Mouse (Mus musculus): ENCODE data around the gene Fndc10. TPM values are rescaled to one million over a fixed set of nuclear protein-coding genes. Genes with fewer than 3 reads are reported as not detected.

Fndc10 gene
- polyA plus RNA-seq, 1 experiment from 2014 or later, result 2.4 TPM

GRCm38 (mm10) chr4:155727993-155728392 is 33.9 kb downstream of the Fndc10 start:
- 86% methylated on average over 2 of the region's 2 CpGs for WGBS
- Histone ChIP-seq H3K36me3 (ENCODE audit: control insufficient read depth, insufficient read depth, low read length) (peaks cover 45% of the 10 kb centered on the region), H3K4me1 (ENCODE audit: control insufficient read depth in 2 of 2, insufficient read depth in 2 of 2, low read length in 2 of 2) (no peaks in the 10 kb centered on the region), H3K4me3 (ENCODE audit: control insufficient read depth in 1 of 2, insufficient read depth in 1 of 2, low read depth in 1 of 2, low read length in 2 of 2) (no peak overlapping the region), H3K27ac (replicated peaks in 1 of 2; ENCODE audit: control insufficient read depth in 1 of 2, insufficient read depth in 1 of 2, low read depth in 2 of 2, low read length in 2 of 2) (no peak overlapping the region), H3K9ac (ENCODE audit: low read length) (no peak overlapping the region), H3K9me3 (ENCODE audit: control insufficient read depth, low read length) (no peaks in the 10 kb centered on the region), H3K27me3 (ENCODE audit: control insufficient read depth, insufficient read depth, low read length) (no peaks in the 10 kb centered on the region), H3K4me2 (ENCODE audit: low read length) (no peak overlapping the region)
- ATAC-seq (ENCODE audit: insufficient number of reproducible peaks, insufficient read depth, low FRiP score, low read depth), result no peak

GRCm38 (mm10) chr4:155733267-155733666 is 39.1 kb downstream of the Fndc10 start:
- Histone ChIP-seq H3K4me1 (ENCODE audit: control insufficient read depth in 2 of 2, insufficient read depth in 2 of 2, low read length in 2 of 2) (peaks cover 4 to 7% of the 10 kb centered on the region in 2 experiments; a peak in 3 of 4 replicates), H3K4me2 (ENCODE audit: low read length) (no peak overlapping the region), H3K27ac (replicated peaks in 1 of 2; ENCODE audit: control insufficient read depth in 1 of 2, insufficient read depth in 1 of 2, low read depth in 2 of 2, low read length in 2 of 2) (no peak overlapping the region), H3K9me3 (ENCODE audit: control insufficient read depth, low read length) (no peaks in the 10 kb centered on the region), H3K27me3 (ENCODE audit: control insufficient read depth, insufficient read depth, low read length) (no peaks in the 10 kb centered on the region), H3K4me3 (ENCODE audit: control insufficient read depth in 1 of 2, insufficient read depth in 1 of 2, low read depth in 1 of 2, low read length in 2 of 2) (no peak overlapping the region), H3K36me3 (ENCODE audit: control insufficient read depth, insufficient read depth, low read length) (peaks cover 37% of the 10 kb centered on the region), H3K9ac (ENCODE audit: low read length) (no peak overlapping the region)
- WGBS, result 88% methylated on average over 10 of the region's 10 CpGs
- no peak for ATAC-seq (ENCODE audit: insufficient number of reproducible peaks, insufficient read depth, low FRiP score, low read depth)

DNA sequence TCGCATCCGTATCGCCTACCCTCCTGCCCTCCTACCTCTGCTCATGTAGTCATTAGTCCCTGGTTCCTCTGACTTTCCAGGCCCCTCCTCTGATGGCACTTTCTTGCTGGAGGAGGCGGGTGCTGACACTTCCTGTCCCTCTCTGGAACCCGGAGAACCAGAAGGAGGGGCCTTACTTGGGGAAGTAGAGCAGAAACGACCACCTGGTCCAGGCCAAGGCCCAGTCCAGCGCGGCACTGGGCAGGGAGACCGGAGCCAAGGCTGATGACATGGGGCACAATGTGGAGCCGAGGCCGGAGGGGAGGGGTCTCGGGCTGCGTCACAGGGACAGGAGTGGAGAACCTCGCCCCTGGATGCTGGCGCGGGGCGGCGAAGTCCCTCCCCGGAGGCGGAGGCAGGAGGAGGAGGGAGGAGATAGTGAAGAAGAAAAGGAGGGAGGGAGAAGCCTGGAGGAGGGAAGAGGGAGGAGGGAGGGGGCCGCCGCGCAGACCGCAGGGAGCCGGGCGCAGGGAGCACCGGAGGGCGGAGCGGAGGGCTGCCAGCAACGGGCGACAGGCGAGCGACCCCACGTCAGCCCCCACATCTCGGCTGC is 40.3 kb downstream of the Fndc10 start, which contains the start of gene Tmem240:
Gene Tmem240, plus strand, starts transcription at position 451 of the 592 bp plus-strand sequence.
- H3K27me3 ChIP-seq (ENCODE audit: control insufficient read depth, insufficient read depth, low read length), result no peaks in the 10 kb centered on the region
- ATAC-seq (ENCODE audit: insufficient number of reproducible peaks, insufficient read depth, low FRiP score, low read depth), result peak; percentile 91

GRCm38 (mm10) chr4:155734951-155735702 is 41.0 kb downstream of the Fndc10 start:
- peak overlapping the region; percentile 85 for H3K9ac ChIP-seq (ENCODE audit: low read length)
- no peaks in the 10 kb centered on the region for H3K9me3 ChIP-seq (ENCODE audit: control insufficient read depth, low read length)
- H3K27ac ChIP-seq (replicated peaks in 1 of 2; ENCODE audit: control insufficient read depth in 1 of 2, insufficient read depth in 1 of 2, low read depth in 2 of 2, low read length in 2 of 2), result peak overlapping the region; percentile 20 to 76; a peak in 2 of 4 replicates
- peak; percentile 70 for ATAC-seq (ENCODE audit: insufficient number of reproducible peaks, insufficient read depth, low FRiP score, low read depth)
- H3K4me2 ChIP-seq (ENCODE audit: low read length), result peak overlapping the region; percentile 93
- peak overlapping the region; percentile 70 to 83 for H3K4me3 ChIP-seq (ENCODE audit: control insufficient read depth in 1 of 2, insufficient read depth in 1 of 2, low read depth in 1 of 2, low read length in 2 of 2)
- peaks cover 4 to 7% of the 10 kb centered on the region in 2 experiments; a peak in 3 of 4 replicates for H3K4me1 ChIP-seq (ENCODE audit: control insufficient read depth in 2 of 2, insufficient read depth in 2 of 2, low read length in 2 of 2)
- peaks cover 37% of the 10 kb centered on the region for H3K36me3 ChIP-seq (ENCODE audit: control insufficient read depth, insufficient read depth, low read length)
- under 1% methylated on average over 70 of the region's 79 CpGs for WGBS
- no peaks in the 10 kb centered on the region for H3K27me3 ChIP-seq (ENCODE audit: control insufficient read depth, insufficient read depth, low read length)

More for the DNA sequence above, 40.3 kb downstream of the Fndc10 start, which contains the start of gene Tmem240:
- Histone ChIP-seq H3K36me3 (ENCODE audit: control insufficient read depth, insufficient read depth, low read length) (peaks cover 30% of the 10 kb centered on the region), H3K27ac (replicated peaks in 1 of 2; ENCODE audit: control insufficient read depth in 1 of 2, insufficient read depth in 1 of 2, low read depth in 2 of 2, low read length in 2 of 2) (peak within 1 kb of the TSS; percentile 66 to 76), H3K4me2 (ENCODE audit: low read length) (peak within 1 kb of the TSS; percentile 93), H3K4me1 (ENCODE audit: control insufficient read depth in 2 of 2, insufficient read depth in 2 of 2, low read length in 2 of 2) (peaks cover 4 to 7% of the 10 kb centered on the region in 2 experiments; a peak in 3 of 4 replicates), H3K9ac (ENCODE audit: low read length) (peak within 1 kb of the TSS; percentile 85), H3K4me3 (ENCODE audit: control insufficient read depth in 1 of 2, insufficient read depth in 1 of 2, low read depth in 1 of 2, low read length in 2 of 2) (peak within 1 kb of the TSS; percentile 70 to 83), H3K9me3 (ENCODE audit: control insufficient read depth, low read length) (no peaks in the 10 kb centered on the region)
- WGBS, result under 1% methylated on average over 20 of the region's 35 CpGs

GRCm38 (mm10) chr4:155735788-155736187 is 41.6 kb downstream of the Fndc10 start:
- Histone ChIP-seq H3K27me3 (ENCODE audit: control insufficient read depth, insufficient read depth, low read length) (no peaks in the 10 kb centered on the region), H3K4me1 (ENCODE audit: control insufficient read depth in 2 of 2, insufficient read depth in 2 of 2, low read length in 2 of 2) (peaks cover 4 to 7% of the 10 kb centered on the region in 2 experiments; a peak in 3 of 4 replicates), H3K4me3 (ENCODE audit: control insufficient read depth in 1 of 2, insufficient read depth in 1 of 2, low read depth in 1 of 2, low read length in 2 of 2) (peak overlapping the region; percentile 70 to 83), H3K9me3 (ENCODE audit: control insufficient read depth, low read length) (no peaks in the 10 kb centered on the region), H3K27ac (replicated peaks in 1 of 2; ENCODE audit: control insufficient read depth in 1 of 2, insufficient read depth in 1 of 2, low read depth in 2 of 2, low read length in 2 of 2) (0 out of 4 replicates have a peak overlapping the region, but pooled peaks of 1 of the 2 experiments have one; percentile 76), H3K4me2 (ENCODE audit: low read length) (peak overlapping the region; percentile 93), H3K9ac (ENCODE audit: low read length) (peak overlapping the region; percentile 85), H3K36me3 (ENCODE audit: control insufficient read depth, insufficient read depth, low read length) (peaks cover 40% of the 10 kb centered on the region)
- no peak for ATAC-seq (ENCODE audit: insufficient number of reproducible peaks, insufficient read depth, low FRiP score, low read depth)
- WGBS, result 72% methylated on average over 5 of the region's 5 CpGs

- no peak overlapping the region for H3K27ac ChIP-seq (replicated peaks in 1 of 2; ENCODE audit: control insufficient read depth in 1 of 2, insufficient read depth in 1 of 2, low read depth in 2 of 2, low read length in 2 of 2)
- no peaks in the 10 kb centered on the region for H3K9me3 ChIP-seq (ENCODE audit: control insufficient read depth, low read length)
- H3K4me2 ChIP-seq (ENCODE audit: low read length), result no peak overlapping the region
- no peaks in the 10 kb centered on the region for H3K27me3 ChIP-seq (ENCODE audit: control insufficient read depth, insufficient read depth, low read length)
- H3K4me1 ChIP-seq (ENCODE audit: control insufficient read depth in 2 of 2, insufficient read depth in 2 of 2, low read length in 2 of 2), result peaks cover 4 to 7% of the 10 kb centered on the region in 2 experiments; a peak in 3 of 4 replicates
- WGBS, result 88% methylated on average over 5 of the region's 5 CpGs
- H3K36me3 ChIP-seq (ENCODE audit: control insufficient read depth, insufficient read depth, low read length), result peaks cover 41% of the 10 kb centered on the region
- no peak for ATAC-seq (ENCODE audit: insufficient number of reproducible peaks, insufficient read depth, low FRiP score, low read depth)
- no peak overlapping the region for H3K9ac ChIP-seq (ENCODE audit: low read length)
- no peak overlapping the region for H3K4me3 ChIP-seq (ENCODE audit: control insufficient read depth in 1 of 2, insufficient read depth in 1 of 2, low read depth in 1 of 2, low read length in 2 of 2)
These were observed 42.3 kb downstream of the Fndc10 start for GRCm38 (mm10) chr4:155736421-155736820.

- H3K36me3 ChIP-seq (ENCODE audit: control insufficient read depth, insufficient read depth, low read length), result peaks cover 45% of the 10 kb centered on the region
- no peaks in the 10 kb centered on the region for H3K9me3 ChIP-seq (ENCODE audit: control insufficient read depth, low read length)
- H3K27ac ChIP-seq (replicated peaks in 1 of 2; ENCODE audit: control insufficient read depth in 1 of 2, insufficient read depth in 1 of 2, low read depth in 2 of 2, low read length in 2 of 2), result no peak overlapping the region
- H3K4me3 ChIP-seq (ENCODE audit: control insufficient read depth in 1 of 2, insufficient read depth in 1 of 2, low read depth in 1 of 2, low read length in 2 of 2), result no peak overlapping the region
- H3K4me2 ChIP-seq (ENCODE audit: low read length), result no peak overlapping the region
- 48% methylated on average over 8 of the region's 8 CpGs for WGBS
- peaks cover 4 to 7% of the 10 kb centered on the region in 2 experiments; a peak in 3 of 4 replicates for H3K4me1 ChIP-seq (ENCODE audit: control insufficient read depth in 2 of 2, insufficient read depth in 2 of 2, low read length in 2 of 2)
- H3K9ac ChIP-seq (ENCODE audit: low read length), result no peak overlapping the region
- no peak for ATAC-seq (ENCODE audit: insufficient number of reproducible peaks, insufficient read depth, low FRiP score, low read depth)
- no peaks in the 10 kb centered on the region for H3K27me3 ChIP-seq (ENCODE audit: control insufficient read depth, insufficient read depth, low read length)
These were observed 44.1 kb downstream of the Fndc10 start for GRCm38 (mm10) chr4:155738262-155738661.

Data from heart, embryonic 14.5 days (tissue).